Mouse (Mus musculus): Measurements from ENCODE around the gene Acnat2.
"Not testable (repeated sequence)": the region's sequence is repeated elsewhere in the genome, so short reads cannot be mapped to it uniquely, and the experiment has no call there.

Acnat2 gene

GRCm38 (mm10) chr4:49407957-49408356, at the start of gene Acnat2:
TSS of gene Acnat2 (minus strand) at chr4:49408151.
- DNase-seq: not testable (repeated sequence)

- no peak for DNase-seq
These were observed 48.2 kb upstream of the Acnat2 start for GRCm38 (mm10) chr4:49456171-49456570.

- DNase-seq: no peak
These were observed 44.0 kb upstream of the Acnat2 start for GRCm38 (mm10) chr4:49451848-49452551.

GRCm38 (mm10) chr4:49451133-49451847, 43.3 kb upstream of the Acnat2 start:
- not testable (repeated sequence) for DNase-seq

DNA sequence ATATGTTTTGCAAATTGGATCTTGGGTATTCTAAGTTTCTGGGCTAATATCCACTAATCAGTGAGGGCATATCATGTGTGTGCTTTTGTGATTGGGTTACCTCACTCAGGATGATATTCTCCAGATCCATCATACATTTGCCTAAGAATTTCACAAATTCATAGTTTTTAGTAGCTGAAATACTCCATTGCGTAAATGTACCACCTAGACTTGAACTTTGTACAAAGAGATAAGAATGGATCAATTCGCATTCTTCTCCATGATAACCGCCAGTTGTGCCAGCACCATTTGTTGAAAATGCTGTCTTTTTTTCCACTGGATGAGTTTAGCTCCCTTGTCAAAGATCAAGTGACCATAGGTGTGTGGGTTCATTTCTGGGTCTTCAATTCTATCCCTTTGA, 29.0 kb upstream of the Acnat2 start:
- not testable (repeated sequence) for DNase-seq

- DNase-seq: not testable (repeated sequence)
These were observed 2.2 kb upstream of the Acnat2 start for GRCm38 (mm10) chr4:49410151-49410550.

GRCm38 (mm10) chr4:49386873-49387272, 21.1 kb downstream of the Acnat2 start:
- DNase-seq: no peak

DNA sequence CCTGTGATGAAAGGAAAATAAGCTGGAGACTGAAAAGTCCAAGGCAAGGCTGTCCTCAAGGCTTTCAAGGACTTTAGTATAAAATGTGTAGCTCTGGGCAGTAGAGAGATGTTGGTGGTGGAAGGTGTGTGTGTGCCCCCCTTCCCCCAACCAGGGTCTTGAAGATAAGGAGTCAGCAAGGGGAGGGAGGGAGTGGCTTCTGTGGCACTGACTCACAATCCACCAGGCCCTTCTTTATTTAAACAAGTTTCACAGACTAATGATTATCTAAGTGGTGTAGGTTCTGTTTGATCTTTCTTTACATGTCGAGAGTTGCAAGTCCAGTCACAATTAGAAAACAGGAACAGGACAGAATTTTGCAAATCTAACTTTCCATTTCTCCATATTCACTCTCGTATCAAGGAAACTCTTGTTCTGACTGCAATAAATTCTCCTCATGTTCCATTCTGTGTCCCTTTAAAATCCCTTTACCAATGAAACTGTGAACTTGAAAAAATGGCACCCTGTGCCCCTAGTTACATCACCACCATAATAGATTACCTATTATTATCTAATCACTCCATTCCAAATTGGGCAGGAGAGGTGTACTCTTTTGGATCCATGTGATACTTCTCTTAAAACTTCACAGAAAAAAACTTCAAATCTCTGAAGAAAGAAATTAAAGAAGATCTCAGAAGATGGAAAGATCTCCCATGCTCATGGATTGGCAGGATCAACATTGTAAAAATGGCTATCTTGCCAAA, 24.2 kb downstream of the Acnat2 start:
- not testable (repeated sequence) for DNase-seq

- DNase-seq: not testable (repeated sequence)
These were observed 39.9 kb downstream of the Acnat2 start for GRCm38 (mm10) chr4:49368046-49368445.

GRCm38 (mm10) chr4:49357097-49357496, 50.9 kb downstream of the Acnat2 start:
- no peak for DNase-seq

DNA sequence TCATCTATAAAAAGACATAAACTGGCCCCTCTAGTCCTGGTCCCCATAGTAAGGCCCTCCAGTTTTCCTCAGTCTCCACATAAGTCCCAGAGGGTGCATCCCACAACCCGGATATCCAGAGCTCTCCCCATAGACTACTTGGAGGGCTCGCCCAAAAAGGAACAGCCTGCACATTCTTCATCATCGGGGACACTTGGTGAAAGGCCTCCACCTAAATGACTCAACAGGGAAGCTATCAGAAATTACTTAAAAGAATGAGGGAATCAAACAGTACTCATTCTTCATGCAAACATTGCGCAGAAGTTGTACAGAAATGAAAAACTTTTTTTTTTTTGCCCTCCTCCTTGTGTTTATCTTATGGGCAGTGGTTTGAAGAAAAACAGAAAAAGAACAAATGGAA, 57.5 kb downstream of the Acnat2 start:
- DNase-seq: no peak

- DNase-seq: no peak
These were observed 59.3 kb downstream of the Acnat2 start for GRCm38 (mm10) chr4:49348677-49349076.

- not testable (repeated sequence) for DNase-seq
These were observed 60.0 kb downstream of the Acnat2 start for GRCm38 (mm10) chr4:49348001-49348400.

DNA sequence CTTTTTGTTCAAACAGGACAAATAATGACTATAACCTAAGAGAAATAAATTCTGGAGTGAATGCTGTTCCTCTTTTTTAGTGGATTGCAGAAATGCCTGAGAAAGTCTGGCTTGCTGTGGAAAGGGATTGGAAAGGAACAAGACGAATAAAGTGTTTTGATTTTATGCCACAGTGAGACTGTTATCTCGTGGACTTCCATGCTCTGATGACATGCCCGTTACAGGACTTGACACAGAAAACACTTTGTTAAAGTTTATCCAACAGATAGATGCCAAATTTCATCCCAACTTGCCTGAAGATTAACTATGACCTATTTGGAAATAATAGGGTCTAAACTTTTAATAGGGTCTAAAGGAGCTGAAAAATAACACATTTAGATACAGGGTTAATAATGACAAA, 67.9 kb downstream of the Acnat2 start:
- not testable (repeated sequence) for DNase-seq

DNA sequence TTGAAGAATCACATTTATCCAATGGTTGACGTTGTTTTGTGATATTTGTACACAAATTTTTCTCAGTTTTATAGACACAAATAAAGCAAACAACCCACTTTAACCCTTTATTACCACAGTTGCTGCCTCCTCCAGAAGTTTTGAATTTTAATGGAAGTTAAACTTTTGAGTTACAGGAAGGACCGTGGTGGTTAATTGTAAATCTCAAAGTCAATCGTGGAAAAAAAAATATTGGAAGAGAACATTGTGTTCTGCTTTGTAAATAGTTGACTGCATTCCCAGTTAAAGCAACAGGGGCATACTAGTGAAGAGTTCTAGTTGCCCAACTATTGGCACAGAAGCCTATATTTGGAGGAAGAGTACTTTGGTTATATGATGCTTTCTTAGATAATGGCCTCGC, 70.0 kb downstream of the Acnat2 start:
- not testable (repeated sequence) for DNase-seq
